Mouse (Mus musculus) G1E-ER4 (cell line): Measurements from ENCODE around the gene Det1. TPM values are rescaled to one million over a fixed set of nuclear protein-coding genes. Genes with fewer than 3 reads are reported as not detected.

Experiments
- GATA1 ChIP-seq: IDR thresholded peaks from one replicate; pipeline ENCODE4 v1.8.0; 2012; ENCODE audit warnings: low read length, inconsistent platforms
- polyA plus RNA-seq: library from polyadenylated mRNA; stranded (reverse); fragments of >175 nt; gene quantifications from 2 replicates; pipeline ENCODE4 v1.2.3, GENCODE M21; 2012

Det1 gene
- 8.9 and 13.7 TPM in 2 replicates for polyA plus RNA-seq

DNA sequence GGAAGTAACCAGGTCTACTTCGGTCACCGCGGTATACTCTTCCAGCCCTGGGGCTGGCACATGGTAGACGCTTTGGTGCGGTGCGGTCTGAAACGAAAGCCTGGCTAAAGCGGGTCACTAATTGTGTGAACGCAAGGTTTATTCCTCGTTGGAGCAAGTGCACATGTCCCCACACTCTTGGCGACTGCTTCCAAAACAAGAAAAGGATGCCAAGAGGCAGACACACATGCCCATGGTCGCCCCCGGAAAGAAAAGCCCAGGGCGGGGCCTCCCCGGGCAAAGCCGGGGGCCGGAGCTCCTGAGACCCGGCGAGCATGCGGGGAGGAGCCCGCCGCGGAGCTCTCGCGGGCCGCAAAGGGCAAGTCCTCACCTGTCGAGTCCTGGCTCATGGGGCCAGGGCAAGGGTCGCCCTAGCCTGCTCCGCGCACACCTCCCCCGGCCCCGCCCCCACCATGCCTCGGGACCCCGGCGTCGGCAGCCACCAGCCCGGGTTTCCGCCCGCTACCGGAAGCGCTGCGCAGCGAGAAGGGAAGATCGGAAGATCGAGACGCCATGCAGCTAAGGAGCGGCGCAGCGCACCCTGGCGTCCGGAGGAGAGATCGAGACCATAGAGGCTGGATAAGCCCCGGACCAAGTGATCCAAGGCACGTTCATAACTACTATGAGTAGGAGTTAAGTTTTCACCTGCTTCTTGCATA, at the start of gene Det1:
Gene Det1 (minus strand): TSS at position 527 of the 698 bp plus-strand sequence.
- TF ChIP-seq GATA1 = no peak

GRCm38 (mm10) chr7:78895653-78896333, 48.7 kb upstream of the Det1 start, which contains the start of gene Aen:
TSS of gene Aen (plus strand) at chr7:78895854.
- TF ChIP-seq GATA1 = no peak

DNA sequence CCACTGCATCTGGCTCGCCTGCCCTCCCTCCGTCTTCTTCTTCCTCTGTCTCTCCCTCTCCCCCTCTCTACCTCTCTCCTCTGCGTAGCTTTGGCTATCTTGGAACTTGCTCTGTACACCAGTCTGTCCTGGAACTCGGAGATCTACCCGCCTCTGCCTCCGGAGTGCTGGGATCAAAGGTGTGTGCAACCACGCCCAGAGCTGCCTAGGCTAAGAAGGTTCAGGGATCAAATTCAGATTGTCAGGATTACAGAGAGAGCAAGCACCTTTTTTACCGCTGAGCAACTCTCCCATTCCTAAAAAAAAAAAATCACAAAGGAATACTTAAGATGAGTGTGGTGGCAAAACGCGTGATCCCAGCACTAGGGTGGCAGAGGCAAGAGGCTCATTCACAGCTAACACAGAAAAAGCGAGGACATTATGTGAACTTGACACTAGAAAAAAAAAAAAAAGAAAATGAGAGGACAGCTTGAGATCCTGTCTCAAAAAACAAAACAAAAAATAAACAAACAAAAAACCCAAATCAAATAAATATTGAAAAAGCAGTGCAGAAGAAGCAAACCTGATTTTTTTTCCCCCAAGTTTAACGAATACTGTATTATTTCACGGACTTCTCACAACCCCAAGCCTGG, 48.1 kb upstream of the Det1 start:
- no peak for TF ChIP-seq GATA1

DNA sequence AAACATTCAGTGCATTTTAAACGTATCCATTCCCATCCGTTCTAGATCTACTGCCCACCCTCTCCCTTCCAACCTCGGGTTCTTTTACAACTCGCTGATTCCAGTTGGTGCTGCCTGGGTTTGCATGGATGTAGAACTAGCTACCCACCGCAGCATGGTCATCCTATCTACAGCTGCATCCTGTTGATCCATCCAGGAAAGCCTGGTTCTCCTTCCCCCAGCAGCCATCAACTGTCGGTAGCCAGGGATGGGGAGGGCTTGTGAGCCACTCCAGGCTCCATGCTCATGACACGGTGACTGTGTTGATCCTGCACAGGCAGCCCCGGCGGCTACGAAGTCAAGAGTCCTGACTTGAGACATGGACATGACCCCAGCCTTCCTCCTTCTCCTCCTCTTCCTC, 46.9 kb upstream of the Det1 start:
- TF ChIP-seq GATA1 = no peak

DNA sequence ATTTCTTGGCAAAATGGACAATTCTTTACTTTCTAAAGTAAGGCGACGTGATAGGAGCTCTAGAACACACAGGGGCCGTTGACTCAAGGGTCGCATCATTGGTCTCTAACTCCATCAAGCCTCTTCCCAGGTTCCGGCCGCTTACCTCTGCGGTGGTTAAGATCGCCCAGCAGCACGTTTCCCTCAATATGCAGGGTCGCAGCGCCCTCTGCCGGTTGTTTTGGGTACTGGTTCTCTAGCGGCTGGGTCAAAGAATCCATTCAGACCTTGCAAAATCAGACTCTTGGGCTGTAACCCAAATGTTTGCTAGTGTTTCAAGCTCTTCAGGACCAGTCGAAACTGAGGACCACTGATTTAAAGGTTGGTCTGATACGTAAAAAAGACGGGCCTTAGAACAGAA, 43.6 kb upstream of the Det1 start:
- no peak for TF ChIP-seq GATA1

DNA sequence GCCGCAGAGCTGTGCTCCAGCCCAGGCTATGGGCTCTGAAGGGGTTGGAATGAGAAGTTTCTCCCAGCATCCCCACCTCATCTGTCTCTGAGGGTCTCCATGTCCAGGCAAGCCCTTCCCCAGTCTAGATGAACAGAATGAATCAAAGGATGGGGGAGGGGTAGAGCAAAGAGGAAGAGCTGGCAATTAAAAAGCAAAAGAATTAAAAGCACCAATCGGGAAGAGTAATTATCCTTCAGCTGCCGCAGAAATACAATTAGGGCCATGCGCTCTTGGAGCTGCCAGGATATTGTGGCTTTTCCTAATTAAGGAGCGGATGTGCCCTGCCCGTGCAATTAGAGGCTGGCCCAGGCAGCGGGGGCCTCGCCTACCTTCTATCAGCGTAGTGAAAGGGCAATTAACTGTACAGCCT, 40.4 kb upstream of the Det1 start:
- no peak for TF ChIP-seq GATA1

GRCm38 (mm10) chr7:78886496-78886895, 39.4 kb upstream of the Det1 start:
- no peak for TF ChIP-seq GATA1

GRCm38 (mm10) chr7:78885404-78885803, 38.3 kb upstream of the Det1 start:
- no peak for TF ChIP-seq GATA1

- no peak for TF ChIP-seq GATA1
Measured at GRCm38 (mm10) chr7:78884139-78884538, 37.1 kb upstream of the Det1 start.

DNA sequence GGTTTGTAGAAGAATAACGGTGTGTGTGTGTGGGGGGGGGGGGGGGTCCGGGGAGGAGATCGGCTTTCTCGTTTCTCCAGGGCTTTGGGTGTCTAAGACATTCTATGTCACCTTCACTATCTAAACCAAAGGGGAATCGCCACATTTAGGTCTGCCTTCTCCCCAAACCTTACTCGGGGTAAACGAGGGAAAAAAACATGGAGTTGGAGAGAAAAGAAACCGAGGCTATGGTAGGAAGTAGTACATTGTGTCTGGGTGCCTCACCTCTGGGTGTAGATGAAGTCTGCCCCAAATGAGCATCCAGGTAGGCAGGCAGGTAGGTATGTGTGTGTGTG, 36.6 kb upstream of the Det1 start:
- TF ChIP-seq GATA1 = no peak

GRCm38 (mm10) chr7:78883016-78883725, 36.1 kb upstream of the Det1 start:
- TF ChIP-seq GATA1 = no peak

- TF ChIP-seq GATA1 = no peak
Measured at GRCm38 (mm10) chr7:78882469-78882837, 35.4 kb upstream of the Det1 start.

GRCm38 (mm10) chr7:78881607-78882468, 34.8 kb upstream of the Det1 start:
- TF ChIP-seq GATA1 = no peak

DNA sequence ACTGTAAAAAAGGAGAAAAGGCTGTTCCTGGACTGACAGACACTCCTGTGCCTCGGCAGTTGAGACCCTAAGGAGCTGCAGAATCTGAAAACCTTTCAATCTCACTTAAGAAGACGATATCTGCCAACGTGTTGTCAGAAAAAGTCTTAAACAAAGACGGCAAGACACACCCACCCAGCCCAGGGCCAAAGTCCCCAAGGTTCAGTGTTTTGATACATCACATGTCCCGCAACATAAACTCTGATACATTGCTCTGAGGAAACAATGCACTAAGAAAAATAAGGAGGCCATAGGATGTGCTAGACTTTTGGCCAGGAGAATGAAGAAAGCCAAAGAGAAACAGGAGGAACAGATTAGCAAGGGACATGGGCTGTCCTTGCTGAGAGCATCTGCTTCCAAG, 25.8 kb upstream of the Det1 start:
- TF ChIP-seq GATA1 = no peak

DNA sequence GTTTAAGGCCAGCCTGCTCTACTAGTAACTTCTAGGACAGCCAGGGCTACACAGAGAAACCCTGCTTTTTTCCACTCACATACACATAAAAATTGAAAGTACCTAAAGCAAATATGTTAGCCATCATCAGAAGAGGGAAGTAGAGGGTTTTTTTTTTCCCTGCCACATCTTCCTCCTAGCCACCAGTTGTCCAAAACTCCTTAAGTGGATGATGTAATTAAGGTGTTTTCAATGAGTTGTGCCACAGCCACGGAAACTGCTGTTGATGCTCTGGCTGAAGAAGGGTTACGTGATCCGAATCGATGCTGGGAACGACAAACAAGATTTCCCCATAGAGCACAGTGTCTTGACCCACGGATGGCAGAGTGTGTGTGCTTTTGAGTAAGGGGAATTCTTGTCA, 25.3 kb upstream of the Det1 start:
- no peak for TF ChIP-seq GATA1
